Mouse (Mus musculus) neural tube, embryonic 13.5 days (tissue): ENCODE data around the gene Med12l. TPM values are rescaled to one million over a fixed set of nuclear protein-coding genes. Genes with fewer than 3 reads are reported as not detected.

Experiments used
- ATAC-seq: fragments of 200-750 bp; cut with Nextera tagmentation; 2 replicates; pipeline ENCODE4 v1.8.0; 2017; ENCODE audit warnings: low read depth, mild to moderate bottlenecking, moderate TSS enrichment, moderate library complexity
- H3K27ac ChIP-seq: fragments of 300-500 bp; sonication (generic); replicated peaks from 2 replicates; pipeline ENCODE4 v1.5.1; 2015; ENCODE audit warnings: moderate library complexity, mild to moderate bottlenecking, inconsistent platforms
- H3K27me3 ChIP-seq: fragments of 300-500 bp; sonication (generic); 2 replicates; pipeline ENCODE4 v1.6.1; 2015; ENCODE audit warnings: mild to moderate bottlenecking, inconsistent platforms
- H3K36me3 ChIP-seq: fragments of 300-500 bp; sonication (generic); 2 replicates; pipeline ENCODE4 v1.6.1; 2015; ENCODE audit warnings: mild to moderate bottlenecking, inconsistent platforms
- H3K4me1 ChIP-seq: fragments of 300-500 bp; sonication (generic); replicated peaks from 2 replicates; pipeline ENCODE4 v1.6.1; 2015; ENCODE audit warnings: inconsistent platforms
- H3K4me2 ChIP-seq: fragments of 300-500 bp; sonication (generic); 2 replicates; pipeline ENCODE4 v1.6.1; 2015; ENCODE audit warnings: inconsistent platforms, mild to moderate bottlenecking, moderate library complexity
- H3K4me3 ChIP-seq: fragments of 300-500 bp; sonication (generic); 2 replicates; pipeline ENCODE4 v1.5.1; 2015; ENCODE audit warnings: mild to moderate bottlenecking, inconsistent platforms
- H3K9ac ChIP-seq: fragments of 300-500 bp; sonication (generic); 2 replicates; pipeline ENCODE4 v1.6.1; 2015; ENCODE audit warnings: moderate library complexity, mild to moderate bottlenecking, inconsistent platforms
- H3K9me3 ChIP-seq: fragments of 300-500 bp; sonication (generic); 2 replicates; pipeline ENCODE4 v1.6.1; 2016; ENCODE audit warnings: inconsistent platforms
- WGBS: fragments of 180-500 bp; shearing (Covaris S2); methylation state at CpG from one replicate; pipeline ENCODE4 v1.1.7; 2015; 5-methylcytosine and 5-hydroxymethylcytosine counted together
- polyA plus RNA-seq: library from polyadenylated mRNA; unstranded; fragments of >200 nt; fragmentation: Nextera tagmentation; extraction: Ambion mirVana; gene quantifications from 2 replicates; pipeline ENCODE4 v1.2.1, GENCODE M21; 2015

Gene Med12l
- polyA plus RNA-seq, result 3.7 and 3.9 TPM in 2 replicates

DNA sequence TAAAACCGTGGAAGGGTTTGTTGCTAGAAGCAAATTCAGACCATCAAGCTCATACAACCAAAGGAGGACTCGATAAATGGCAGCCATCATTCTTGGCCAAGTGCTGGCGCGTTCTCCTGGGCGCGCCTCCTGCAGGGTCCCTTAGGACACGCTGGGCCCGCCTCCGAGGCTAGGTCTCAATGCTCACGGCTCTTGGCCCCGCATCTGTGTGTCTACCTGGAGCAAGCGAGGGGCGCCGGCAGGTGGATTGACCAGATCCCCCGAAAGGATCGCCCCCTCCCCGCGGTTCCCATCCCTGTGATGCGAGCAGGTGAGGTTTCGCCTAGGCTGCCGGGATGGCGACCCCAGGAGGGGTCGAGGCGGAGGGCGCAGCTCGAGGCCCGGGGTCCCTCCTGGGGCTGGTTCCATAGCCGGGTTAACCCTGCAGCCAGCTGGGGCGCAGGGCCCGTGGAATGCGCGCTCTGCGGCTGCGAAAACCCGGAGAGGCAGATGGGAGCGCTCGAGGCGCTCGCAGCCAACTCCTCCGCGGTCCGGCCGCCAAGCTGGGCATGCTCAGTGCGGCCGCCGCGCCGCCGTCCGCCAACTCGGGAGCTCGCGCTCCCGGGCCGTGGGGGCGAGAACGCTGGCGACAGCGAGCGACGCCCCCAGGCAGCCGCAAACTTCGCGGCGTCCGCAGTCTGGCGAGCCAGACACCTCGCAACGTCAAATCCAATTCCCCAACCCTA is at the start of gene Med12l:
Med12l (plus strand) TSS at position 555 of the 725 bp plus-strand sequence.
- H3K36me3 ChIP-seq, result no peaks in the 10 kb centered on the region
- ATAC-seq, result peak; percentile 77
- WGBS, result under 1% methylated on average over 68 of the region's 69 CpGs

GRCm38 (mm10) chr3:58961166-58961565 is 44.5 kb upstream of the Med12l start:
- Histone ChIP-seq H3K4me2 (no peak overlapping the region), H3K4me3 (no peak overlapping the region), H3K27ac (no peak overlapping the region), H3K4me1 (no peaks in the 10 kb centered on the region), H3K9me3 (no peaks in the 10 kb centered on the region), H3K27me3 (no peaks in the 10 kb centered on the region), H3K9ac (no peak overlapping the region), H3K36me3 (no peaks in the 10 kb centered on the region)
- 93% methylated on average over 1 of the region's 1 CpGs for WGBS
- no peak for ATAC-seq

More for the DNA sequence above, at the start of gene Med12l:
- H3K4me3 ChIP-seq, result peak within 1 kb of the TSS; percentile 84
- H3K4me2 ChIP-seq, result peak within 1 kb of the TSS; percentile 93
- peaks cover 13% of the 10 kb centered on the region for H3K27me3 ChIP-seq
- peaks cover 17% of the 10 kb centered on the region for H3K4me1 ChIP-seq
- peak within 1 kb of the TSS; percentile 96 for H3K27ac ChIP-seq
- H3K9me3 ChIP-seq, result no peaks in the 10 kb centered on the region
- peak within 1 kb of the TSS; percentile 85 for H3K9ac ChIP-seq

- H3K4me1 ChIP-seq, result no peaks in the 10 kb centered on the region
- H3K36me3 ChIP-seq, result no peaks in the 10 kb centered on the region
- no peak overlapping the region for H3K9ac ChIP-seq
- no peaks in the 10 kb centered on the region for H3K9me3 ChIP-seq
- ATAC-seq, result no peak
- H3K4me3 ChIP-seq, result no peak overlapping the region
- H3K27ac ChIP-seq, result no peak overlapping the region
- no peak overlapping the region for H3K4me2 ChIP-seq
- WGBS, result 80% methylated on average over 1 of the region's 1 CpGs
- no peaks in the 10 kb centered on the region for H3K27me3 ChIP-seq
Measured at GRCm38 (mm10) chr3:58977413-58977812, 28.2 kb upstream of the Med12l start.

GRCm38 (mm10) chr3:58977906-58978622 is 27.6 kb upstream of the Med12l start:
- Histone ChIP-seq H3K4me3 (no peak overlapping the region), H3K9ac (no peak overlapping the region), H3K4me2 (no peak overlapping the region), H3K36me3 (no peaks in the 10 kb centered on the region), H3K4me1 (peaks cover 2% of the 10 kb centered on the region), H3K27me3 (no peaks in the 10 kb centered on the region), H3K27ac (no peak overlapping the region), H3K9me3 (no peaks in the 10 kb centered on the region)
- 93% methylated on average over 7 of the region's 7 CpGs for WGBS
- ATAC-seq, result no peak

- no peak overlapping the region for H3K27ac ChIP-seq
- no peaks in the 10 kb centered on the region for H3K36me3 ChIP-seq
- ATAC-seq, result no peak
- no peaks in the 10 kb centered on the region for H3K9me3 ChIP-seq
- H3K4me3 ChIP-seq, result no peak overlapping the region
- H3K4me1 ChIP-seq, result peaks cover 4% of the 10 kb centered on the region
- 70% methylated on average over 4 of the region's 4 CpGs for WGBS
- H3K9ac ChIP-seq, result no peak overlapping the region
- H3K27me3 ChIP-seq, result no peaks in the 10 kb centered on the region
- no peak overlapping the region for H3K4me2 ChIP-seq
Measured at GRCm38 (mm10) chr3:58980579-58980978, 25.0 kb upstream of the Med12l start.

- Histone ChIP-seq H3K4me2 (peak overlapping the region; percentile 32; the same call in 1 of the 2 replicates), H3K36me3 (no peaks in the 10 kb centered on the region), H3K4me3 (no peak overlapping the region), H3K9me3 (no peaks in the 10 kb centered on the region), H3K27ac (no peak overlapping the region), H3K4me1 (peaks cover 4% of the 10 kb centered on the region), H3K9ac (0 out of 2 replicates have a peak overlapping the region, but pooled peaks have one; percentile 9), H3K27me3 (no peaks in the 10 kb centered on the region; the same call in 1 of the 2 replicates)
- ATAC-seq, result peak; percentile 43; the same call in 1 of the 2 replicates
- WGBS, result 46% methylated on average over 15 of the region's 15 CpGs
Measured at GRCm38 (mm10) chr3:58982896-58983837, 22.5 kb upstream of the Med12l start.

DNA sequence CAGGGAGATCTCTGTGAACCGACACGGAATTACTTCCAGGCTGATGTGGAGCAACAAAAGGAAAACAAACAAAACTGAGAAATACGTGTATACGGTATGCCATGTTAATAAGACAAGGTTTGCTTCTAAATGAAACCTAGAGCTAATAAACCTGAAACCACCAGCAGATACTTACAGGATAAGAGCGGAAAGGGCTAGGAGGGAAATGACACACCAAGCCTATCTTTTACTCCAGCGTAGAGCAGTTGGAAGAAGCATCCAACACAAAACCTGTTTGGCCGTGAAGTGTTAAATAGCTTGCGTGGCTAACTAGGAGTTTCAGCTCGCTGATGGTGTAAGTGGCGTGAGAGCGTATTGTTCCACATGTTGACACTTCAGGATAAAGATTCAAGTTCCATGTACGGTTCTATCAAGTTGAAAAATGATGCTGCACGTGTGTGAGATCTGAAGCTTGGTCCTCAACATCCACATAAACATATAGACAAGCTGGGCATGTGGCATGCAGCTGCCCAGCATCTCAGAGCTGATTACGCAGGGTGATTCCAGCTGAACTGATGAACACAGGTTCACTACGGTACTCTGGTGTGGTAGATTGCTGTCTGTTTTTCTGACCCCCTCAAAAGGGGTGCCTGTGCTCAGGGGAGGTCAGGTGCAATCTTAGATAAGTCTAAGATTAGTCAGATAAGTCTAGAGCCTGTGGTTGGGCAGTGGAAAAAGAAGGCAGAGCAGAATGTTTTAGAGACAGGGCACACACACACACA is 21.6 kb upstream of the Med12l start:
- Histone ChIP-seq H3K4me2 (no peak overlapping the region), H3K4me3 (no peak overlapping the region), H3K36me3 (no peaks in the 10 kb centered on the region), H3K9ac (no peak overlapping the region), H3K27me3 (no peaks in the 10 kb centered on the region; the same call in 1 of the 2 replicates), H3K9me3 (no peaks in the 10 kb centered on the region), H3K27ac (no peak overlapping the region), H3K4me1 (peaks cover 4% of the 10 kb centered on the region)
- WGBS, result 83% methylated on average over 15 of the region's 15 CpGs
- no peak for ATAC-seq

DNA sequence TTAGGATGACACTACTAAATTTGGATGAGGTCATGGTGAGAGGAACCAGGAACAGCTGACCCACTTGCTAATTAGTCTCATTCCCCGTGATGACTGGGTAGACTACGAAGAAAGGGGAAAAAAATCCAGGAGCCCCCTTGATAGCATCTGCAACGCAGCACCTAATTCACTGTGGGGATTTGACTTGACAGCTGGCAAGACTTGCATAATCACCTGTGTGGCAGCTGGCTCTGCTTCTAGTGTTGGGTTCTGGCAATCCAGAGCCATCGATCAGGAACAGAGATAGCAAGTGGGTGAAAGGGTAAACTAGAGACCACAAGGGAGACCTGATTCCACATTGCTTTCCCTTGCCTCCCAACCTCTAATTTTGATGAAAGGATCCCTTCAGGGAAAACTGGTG is 19.8 kb upstream of the Med12l start:
- H3K27me3 ChIP-seq, result no peaks in the 10 kb centered on the region; the same call in 1 of the 2 replicates
- WGBS, result 69% methylated on average over 4 of the region's 4 CpGs
- peaks cover 4% of the 10 kb centered on the region for H3K4me1 ChIP-seq
- no peak overlapping the region for H3K9ac ChIP-seq
- H3K27ac ChIP-seq, result no peak overlapping the region
- no peaks in the 10 kb centered on the region for H3K36me3 ChIP-seq
- H3K4me3 ChIP-seq, result no peak overlapping the region
- no peak overlapping the region for H3K4me2 ChIP-seq
- ATAC-seq, result no peak
- H3K9me3 ChIP-seq, result no peaks in the 10 kb centered on the region

GRCm38 (mm10) chr3:58989374-58989773 is 16.3 kb upstream of the Med12l start:
- Histone ChIP-seq H3K9ac (no peak overlapping the region), H3K27ac (no peak overlapping the region), H3K36me3 (no peaks in the 10 kb centered on the region), H3K4me2 (no peak overlapping the region), H3K4me1 (no peaks in the 10 kb centered on the region), H3K9me3 (no peaks in the 10 kb centered on the region), H3K4me3 (no peak overlapping the region), H3K27me3 (no peaks in the 10 kb centered on the region; the same call in 1 of the 2 replicates)
- 54% methylated on average over 3 of the region's 3 CpGs for WGBS
- ATAC-seq, result no peak

DNA sequence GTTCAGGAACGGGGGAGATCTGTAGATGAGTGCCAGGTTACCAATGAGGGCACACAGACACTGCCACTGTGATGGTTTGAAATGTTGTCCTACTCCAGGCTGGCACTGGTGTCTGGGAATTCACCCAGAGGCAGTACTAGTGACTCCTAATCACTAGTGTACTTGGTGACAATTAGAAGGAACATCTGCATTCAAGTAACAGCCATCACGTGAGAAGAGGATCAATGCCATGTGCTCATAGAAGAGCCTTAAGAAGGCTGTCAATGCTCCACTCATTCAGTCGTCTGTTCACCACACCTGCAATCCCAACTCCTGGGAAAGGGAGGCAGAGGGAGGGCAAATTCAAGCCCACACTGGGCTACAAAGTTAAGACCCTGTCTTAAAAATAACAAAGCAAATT is 15.1 kb upstream of the Med12l start:
- no peak for ATAC-seq
- no peaks in the 10 kb centered on the region for H3K4me1 ChIP-seq
- H3K9me3 ChIP-seq, result no peaks in the 10 kb centered on the region
- WGBS, result 77% methylated on average over 3 of the region's 3 CpGs
- H3K27me3 ChIP-seq, result no peaks in the 10 kb centered on the region; the same call in 1 of the 2 replicates
- no peak overlapping the region for H3K27ac ChIP-seq
- H3K36me3 ChIP-seq, result no peaks in the 10 kb centered on the region
- no peak overlapping the region for H3K4me2 ChIP-seq
- no peak overlapping the region for H3K9ac ChIP-seq
- no peak overlapping the region for H3K4me3 ChIP-seq

DNA sequence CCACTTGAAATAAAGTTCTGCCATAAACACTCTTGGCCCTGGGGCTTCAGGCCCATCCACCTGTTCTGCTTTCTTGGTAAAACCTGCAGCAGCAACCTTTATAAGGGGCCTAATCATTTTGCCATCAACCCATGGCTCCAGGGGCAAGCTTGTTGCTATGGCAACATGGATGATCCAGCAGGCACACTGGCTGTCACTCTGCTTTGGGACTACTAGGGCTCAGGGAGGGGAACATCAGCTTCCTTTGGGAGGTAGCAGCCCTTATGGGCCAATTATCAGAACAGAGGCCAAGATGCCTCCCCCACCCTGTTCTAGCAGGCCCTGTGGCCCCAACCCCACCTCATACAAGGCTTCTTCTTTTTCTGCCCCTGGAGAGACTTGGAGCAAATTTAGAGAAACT is 13.5 kb upstream of the Med12l start:
- no peak overlapping the region for H3K4me2 ChIP-seq
- ATAC-seq, result no peak

More for the DNA sequence above, 13.5 kb upstream of the Med12l start:
- no peak overlapping the region for H3K27ac ChIP-seq
- H3K27me3 ChIP-seq, result no peaks in the 10 kb centered on the region
- no peaks in the 10 kb centered on the region for H3K9me3 ChIP-seq
- H3K9ac ChIP-seq, result no peak overlapping the region
- no peak overlapping the region for H3K4me3 ChIP-seq
- H3K4me1 ChIP-seq, result no peaks in the 10 kb centered on the region
- H3K36me3 ChIP-seq, result no peaks in the 10 kb centered on the region
